Mouse (Mus musculus) R1 (cell line): Measurements from ENCODE around the gene Vmn1r75.

ENCODE experiments used
- DNase-seq: peaks from one replicate; pipeline ENCODE4 v3.0.0-alpha.2; 2018; ENCODE audit warnings: low read depth, low spot score

Gene Vmn1r75

DNA sequence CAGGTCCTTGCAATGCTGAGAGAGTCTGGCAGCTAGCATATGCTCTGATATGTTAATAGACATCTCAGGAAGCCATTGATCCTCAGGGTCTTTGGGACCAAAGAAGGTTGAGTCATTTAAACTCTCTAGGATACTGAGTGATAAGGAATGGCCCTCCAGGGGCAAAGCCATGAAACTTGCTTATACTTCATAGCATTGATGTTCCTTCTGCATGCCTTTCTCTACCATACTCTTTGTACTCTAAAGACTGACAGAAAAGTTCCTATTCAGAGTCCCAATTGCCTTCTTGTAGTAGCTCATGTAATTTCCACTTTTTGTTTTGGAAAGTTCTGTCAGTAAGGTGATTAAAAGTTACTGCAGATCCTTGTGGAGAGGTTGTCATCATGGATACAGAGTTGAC is at the start of gene Vmn1r75:
Gene Vmn1r75 (plus strand): TSS at position 301 of the 400 bp plus-strand sequence.
- DNase-seq = no peak

DNA sequence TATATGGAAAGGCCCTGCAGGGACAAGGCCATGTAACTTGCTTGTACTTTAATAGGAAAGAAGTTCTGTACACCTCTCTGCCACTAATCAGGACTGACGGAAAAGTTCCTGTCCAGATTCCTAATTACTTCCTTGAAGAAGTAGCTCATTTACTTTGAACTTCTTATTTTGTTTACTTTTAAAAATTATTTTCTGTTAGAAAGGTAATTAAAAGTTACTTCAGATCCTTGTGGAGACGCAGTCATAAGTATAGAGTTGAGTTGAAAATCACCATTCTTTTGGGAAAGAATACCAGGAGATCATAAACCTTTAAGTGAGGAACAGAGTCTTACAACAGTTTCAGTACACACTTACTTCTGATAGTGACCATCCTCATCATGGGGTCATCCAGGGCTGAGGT is 40.8 kb upstream of the Vmn1r75 start, which contains the start of gene Vmn1r74:
Gene Vmn1r74 (plus strand): TSS at position 301 of the 400 bp plus-strand sequence.
- no peak for DNase-seq
